Mouse (Mus musculus) adrenal gland, adult 10 weeks (tissue): ENCODE measurements around the gene Plpp7. TPM values are rescaled to one million over a fixed set of nuclear protein-coding genes. Genes with fewer than 3 reads are reported as not detected.

ENCODE experiments used
- polyA plus RNA-seq: library from polyadenylated mRNA; stranded (reverse); fragments of 350-450 nt; fragmentation: Illumina TruSeq; extraction: RNeasy Lipid Tissue Mini Kit (QIAGEN cat#74804); gene quantifications from one replicate; pipeline ENCODE4 v1.2.3, GENCODE M21; 2014; ENCODE audit warnings: low read depth, low replicate concordance

Plpp7 gene
- 0.58 TPM for polyA plus RNA-seq

DNA sequence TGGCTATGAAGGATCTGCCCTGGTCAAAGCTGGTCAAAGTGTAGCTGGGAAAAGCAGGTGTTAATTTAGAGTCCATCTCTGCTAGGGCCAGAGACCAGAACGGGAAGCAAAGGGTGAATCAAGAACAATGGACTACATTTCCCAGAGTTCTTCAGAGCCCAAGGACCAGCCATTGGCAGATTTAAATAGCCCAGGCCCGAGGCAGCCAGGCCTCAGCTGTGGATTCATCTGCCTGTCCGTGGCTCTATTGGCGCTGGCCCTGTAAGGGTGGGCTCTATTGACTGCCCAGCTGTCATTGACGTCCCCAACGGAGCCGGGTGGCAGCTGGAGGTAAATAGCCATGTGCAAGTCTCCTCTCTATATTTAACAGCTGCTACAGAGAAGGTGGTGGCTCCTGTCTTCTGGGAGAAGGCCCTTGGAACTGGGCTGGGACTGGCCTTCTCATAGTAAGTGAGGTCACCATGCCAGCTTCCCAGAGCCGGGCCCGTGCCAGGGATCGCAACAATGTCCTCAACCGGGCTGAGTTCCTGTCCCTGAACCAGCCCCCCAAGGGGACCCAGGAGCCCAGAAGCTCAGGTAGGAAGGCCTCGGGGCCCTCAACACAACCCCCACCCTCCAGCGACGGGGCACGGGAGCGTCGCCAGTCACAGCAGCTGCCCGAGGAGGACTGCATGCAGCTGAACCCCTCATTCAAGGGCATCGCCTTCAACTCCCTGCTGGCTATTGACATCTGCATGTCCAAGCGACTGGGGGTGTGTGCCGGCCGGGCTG, at the start of gene Plpp7:
Gene Plpp7, plus strand, starts transcription at position 178 of the 771 bp plus-strand sequence.

GRCm38 (mm10) chr2:32084111-32084871, 11.0 kb upstream of the Plpp7 start, which contains the start of gene Fam78a:
Gene Fam78a, minus strand, starts transcription at chr2:32084857.

GRCm38 (mm10) chr2:32150924-32151659, 55.8 kb downstream of the Plpp7 start, which contains the start of gene Prrc2b:
Gene Prrc2b, plus strand, starts transcription at chr2:32151082.

Other genes with a start within 250 kb of the Plpp7 start
- gene Fibcd1, start 249.5 kb upstream of the Plpp7 start, polyA plus RNA-seq: not detected
- 0.87 TPM for gene Lamc3, start 208.2 kb upstream of the Plpp7 start, polyA plus RNA-seq
- gene Aif1l, start 145.4 kb upstream of the Plpp7 start, polyA plus RNA-seq: 9.3 TPM
- gene Nup214, start 121.1 kb upstream of the Plpp7 start, polyA plus RNA-seq: 58.6 TPM
- 0.29 TPM for gene Fam78a, start 10.7 kb upstream of the Plpp7 start, polyA plus RNA-seq
- gene Prrc2b, start 55.6 kb downstream of the Plpp7 start, polyA plus RNA-seq: 47.2 TPM
- 13.4 TPM for gene Pomt1, start 141.1 kb downstream of the Plpp7 start, polyA plus RNA-seq
- gene Uck1, start 164.6 kb downstream of the Plpp7 start, polyA plus RNA-seq: 31.3 TPM
- 32.3 TPM for gene Golga2, start 191.9 kb downstream of the Plpp7 start, polyA plus RNA-seq
- gene Swi5, start 192.5 kb downstream of the Plpp7 start, polyA plus RNA-seq: 367 TPM